Mouse (Mus musculus) MEL-GATA-1-ER (cell line): Measurements from ENCODE around the gene Cdkal1.

ENCODE experiments used
- DNase-seq: peaks from one replicate; pipeline ENCODE4 v3.0.0-alpha.2; 2012; ENCODE audit warnings: low read depth; ENCODE audit errors: extremely low read depth

The Cdkal1 gene

GRCm38 (mm10) chr13:29502481-29503146, 352.9 kb downstream of the Cdkal1 start:
- no peak for DNase-seq

GRCm38 (mm10) chr13:29501173-29501572, 354.3 kb downstream of the Cdkal1 start:
- DNase-seq = no peak

- DNase-seq = no peak
These were observed 355.7 kb downstream of the Cdkal1 start for GRCm38 (mm10) chr13:29499750-29500149.

- DNase-seq = no peak
These were observed 358.2 kb downstream of the Cdkal1 start for GRCm38 (mm10) chr13:29497286-29497685.

- no peak for DNase-seq
These were observed 365.1 kb downstream of the Cdkal1 start for GRCm38 (mm10) chr13:29490341-29490740.

- no peak for DNase-seq
These were observed 366.0 kb downstream of the Cdkal1 start for GRCm38 (mm10) chr13:29489476-29489875.

- no peak for DNase-seq
These were observed 368.8 kb downstream of the Cdkal1 start for GRCm38 (mm10) chr13:29486709-29487108.

GRCm38 (mm10) chr13:29483950-29484349, 371.5 kb downstream of the Cdkal1 start:
- no peak for DNase-seq

- no peak for DNase-seq
These were observed 373.2 kb downstream of the Cdkal1 start for GRCm38 (mm10) chr13:29482147-29482863.

- no peak for DNase-seq
These were observed 379.1 kb downstream of the Cdkal1 start for GRCm38 (mm10) chr13:29476421-29476820.

- DNase-seq = no peak
These were observed 381.2 kb downstream of the Cdkal1 start for GRCm38 (mm10) chr13:29474301-29474700.

- no peak for DNase-seq
These were observed 381.7 kb downstream of the Cdkal1 start for GRCm38 (mm10) chr13:29473779-29474178.

GRCm38 (mm10) chr13:29462271-29462670, 393.2 kb downstream of the Cdkal1 start:
- no peak for DNase-seq

GRCm38 (mm10) chr13:29460741-29461140, 394.7 kb downstream of the Cdkal1 start:
- DNase-seq = no peak

GRCm38 (mm10) chr13:29458385-29458784, 397.1 kb downstream of the Cdkal1 start:
- peak; percentile 51 for DNase-seq

- DNase-seq = no peak
These were observed 418.4 kb downstream of the Cdkal1 start for GRCm38 (mm10) chr13:29437067-29437466.

GRCm38 (mm10) chr13:29434726-29435125, 420.7 kb downstream of the Cdkal1 start:
- no peak for DNase-seq

- DNase-seq = peak; percentile 59
These were observed 424.6 kb downstream of the Cdkal1 start for GRCm38 (mm10) chr13:29430919-29431318.

- DNase-seq = no peak
These were observed 425.6 kb downstream of the Cdkal1 start for GRCm38 (mm10) chr13:29429877-29430276.

GRCm38 (mm10) chr13:29429196-29429595, 426.3 kb downstream of the Cdkal1 start:
- no peak for DNase-seq

- DNase-seq = no peak
These were observed 438.9 kb downstream of the Cdkal1 start for GRCm38 (mm10) chr13:29416450-29417136.

- DNase-seq = no peak
These were observed 439.5 kb downstream of the Cdkal1 start for GRCm38 (mm10) chr13:29415967-29416366.
